Mouse (Mus musculus) c-Kit-positive CD71-positive TER-119-negative erythroid progenitor cells, embryonic 14.5 days (primary cell): Measurements from ENCODE around the gene Eif1ad.

Source experiments
- DNase-seq: peaks from one replicate; pipeline ENCODE4 v3.0.0-alpha.2; 2013; ENCODE audit warnings: low read depth

Eif1ad gene

DNA sequence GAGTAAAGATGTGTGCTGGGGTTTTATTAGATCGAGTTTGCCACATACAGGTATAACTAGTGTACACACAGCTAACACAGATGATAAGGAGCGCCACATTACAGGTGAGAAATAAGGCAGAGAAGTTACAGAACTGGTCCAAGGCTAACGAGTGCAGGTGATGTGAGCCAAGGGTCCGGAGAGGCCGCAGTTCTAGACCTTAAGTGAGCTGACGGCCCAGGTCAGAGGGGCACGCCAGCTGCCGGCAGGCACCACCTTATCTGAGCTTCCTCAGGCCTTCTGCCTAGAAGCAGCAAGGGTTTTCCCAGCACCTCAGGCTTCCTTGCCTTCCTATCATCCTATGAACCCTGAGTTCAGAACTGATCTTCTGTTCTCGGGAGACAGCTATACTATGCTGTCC lies 53.1 kb downstream of the Eif1ad start:
- no peak for DNase-seq

DNA sequence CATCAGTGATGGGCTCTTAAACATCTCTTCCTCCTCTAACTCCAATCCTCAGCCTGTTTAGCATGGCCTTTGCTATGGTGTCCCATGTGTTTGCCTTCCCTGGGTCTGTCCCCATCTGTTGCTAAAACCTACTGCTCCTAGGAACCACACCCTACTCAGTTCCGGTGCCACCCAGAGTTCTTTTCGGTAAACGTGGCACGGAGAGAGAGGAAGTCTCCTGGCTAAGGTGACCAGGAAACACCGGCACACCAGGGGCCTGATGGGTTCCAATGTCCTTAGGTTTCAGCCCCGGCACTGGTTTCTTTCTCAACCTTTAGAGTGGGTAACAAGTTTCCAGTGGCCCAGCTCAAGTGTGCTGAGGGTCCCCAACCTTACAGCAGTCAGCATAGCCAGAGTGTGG lies 54.0 kb downstream of the Eif1ad start:
- no peak for DNase-seq
